Mouse (Mus musculus): ENCODE data around the gene Zfp697.

Zfp697 gene

GRCm38 (mm10) chr3:98382246-98382939 is at the start of gene Zfp697:
TSS of gene Zfp697 (plus strand) at chr3:98382461.
- DNase-seq (ENCODE audit: low spot score in 2 of 2): no peak

DNA sequence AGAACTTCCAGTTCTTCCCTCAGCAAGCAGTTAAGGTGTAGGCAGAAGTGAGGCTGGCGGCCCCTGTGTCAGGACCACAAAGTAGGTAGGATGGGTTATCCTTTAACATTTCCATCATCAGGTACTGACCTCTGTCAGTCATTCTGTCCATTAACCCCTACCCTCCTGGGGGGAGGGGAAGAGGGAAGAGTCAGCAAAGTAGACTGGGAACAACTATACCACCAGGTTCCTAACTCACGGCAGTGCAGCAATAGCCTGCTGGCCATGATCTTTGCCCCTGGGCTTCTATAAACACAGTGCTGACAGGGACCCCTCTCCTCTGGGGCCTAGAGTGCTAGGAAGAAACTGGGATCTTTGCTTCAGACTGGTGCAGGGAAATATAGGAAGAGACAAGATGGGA is 48.3 kb upstream of the Zfp697 start:
- DNase-seq (ENCODE audit: low spot score in 2 of 2): no peak

- DNase-seq (ENCODE audit: low spot score in 2 of 2): no peak
These were observed 46.9 kb upstream of the Zfp697 start for GRCm38 (mm10) chr3:98335331-98335730.

GRCm38 (mm10) chr3:98335886-98336285 is 46.4 kb upstream of the Zfp697 start:
- DNase-seq (ENCODE audit: low spot score in 2 of 2): peak in 1 of 2 experiments; percentile 10

DNA sequence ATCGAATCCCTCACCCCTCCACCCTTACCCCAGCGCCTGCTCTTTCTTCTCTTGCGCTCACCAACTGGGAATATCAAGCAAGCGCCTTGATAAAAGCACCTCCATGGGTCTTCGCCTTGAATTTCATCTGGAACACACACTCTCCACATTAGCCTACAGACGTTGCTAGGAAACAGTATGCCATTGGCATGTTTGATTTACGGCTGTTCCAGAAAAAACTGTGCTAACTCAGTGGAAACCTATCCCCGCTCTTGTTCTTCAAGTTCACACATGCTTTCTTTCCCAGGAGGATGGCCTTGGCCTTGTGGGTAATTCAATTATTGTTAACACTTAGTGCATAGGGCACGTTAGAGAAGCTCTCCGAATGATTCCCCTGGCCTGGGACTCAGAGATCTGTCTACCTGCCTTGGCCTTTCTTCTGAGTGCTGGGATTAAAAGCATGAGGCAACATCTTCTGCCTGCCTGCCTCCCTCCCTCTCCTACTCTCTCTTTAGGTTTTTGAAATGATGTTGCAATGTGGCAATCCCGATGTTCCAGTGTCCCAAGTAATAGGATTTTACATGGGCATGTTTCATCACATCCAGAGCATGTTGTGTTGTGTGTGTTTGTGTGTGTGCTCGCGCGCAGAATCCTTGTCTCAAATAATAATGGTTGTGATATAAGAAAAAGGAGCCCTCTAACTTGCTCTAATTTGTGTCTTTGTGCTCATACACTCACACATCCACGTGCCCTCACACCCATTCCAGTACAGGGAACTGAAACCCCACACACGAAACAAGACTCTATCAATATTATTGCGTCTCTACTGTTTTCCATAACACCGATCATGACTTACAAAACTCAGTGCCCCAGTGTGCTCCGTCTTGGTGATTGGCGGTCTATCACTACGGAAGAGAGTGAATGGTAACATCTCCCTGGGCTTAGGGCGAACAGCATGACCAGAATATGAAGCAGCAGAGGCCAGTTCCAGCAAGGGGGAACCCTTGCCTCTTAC is 45.3 kb upstream of the Zfp697 start:
- DNase-seq (ENCODE audit: low spot score in 2 of 2): peak in 1 of 2 experiments; percentile 13

DNA sequence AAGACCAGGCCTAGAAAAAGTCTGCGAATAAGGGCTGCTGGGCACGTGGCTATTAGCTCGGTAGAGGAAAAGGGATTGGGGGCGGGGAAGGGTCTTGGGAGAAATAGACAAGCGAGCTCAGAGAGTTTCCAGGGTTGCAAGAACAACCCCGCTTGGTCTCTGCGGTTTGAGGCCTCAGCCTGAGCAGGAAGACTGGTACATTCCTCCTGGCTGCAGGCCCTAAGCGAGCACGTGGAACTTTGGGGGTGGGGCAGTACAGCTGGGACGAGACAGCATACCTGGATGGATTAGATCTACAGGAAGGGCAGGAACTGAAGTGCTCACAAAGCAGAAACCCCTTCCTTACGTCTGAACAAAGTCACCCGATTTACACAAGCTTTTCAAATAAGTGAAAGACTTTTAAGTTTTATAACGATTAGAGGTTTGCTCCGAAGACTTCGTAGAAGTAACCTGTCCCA is 43.6 kb upstream of the Zfp697 start:
- peak in 1 of 2 experiments; percentile 5 for DNase-seq (ENCODE audit: low spot score in 2 of 2)

GRCm38 (mm10) chr3:98339097-98339705 is 43.1 kb upstream of the Zfp697 start:
- DNase-seq (ENCODE audit: low spot score in 2 of 2): peak in 1 of 2 experiments; percentile 7

DNA sequence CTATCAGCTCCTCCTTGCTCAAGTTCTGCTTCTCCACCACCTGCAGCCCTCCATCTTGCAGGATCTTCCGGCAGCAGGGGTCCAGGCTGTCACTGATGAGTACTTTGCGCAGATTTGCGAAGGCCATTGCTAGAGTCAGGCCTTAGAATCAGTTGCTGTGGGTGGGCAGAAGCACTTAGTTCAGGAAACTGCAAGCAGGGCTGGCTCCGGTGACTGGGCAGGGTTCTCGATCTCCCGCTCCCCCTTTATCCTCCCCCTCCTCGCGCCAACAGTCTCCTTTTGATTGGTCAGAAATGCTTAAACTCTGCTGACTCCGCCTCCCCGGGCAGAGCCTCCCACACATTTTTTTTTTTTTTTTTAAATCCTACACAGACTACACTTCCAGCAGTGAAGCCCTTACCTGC is 42.6 kb upstream of the Zfp697 start, which contains the start of gene Phgdh:
TSS of gene Phgdh (minus strand) at position 285 of the 404 bp plus-strand sequence.
- peak; percentile 39 to 41 for DNase-seq (ENCODE audit: low spot score in 2 of 2)

GRCm38 (mm10) chr3:98340818-98341594 is 41.3 kb upstream of the Zfp697 start:
- DNase-seq (ENCODE audit: low spot score in 2 of 2): no peak

GRCm38 (mm10) chr3:98343235-98343634 is 39.0 kb upstream of the Zfp697 start:
- DNase-seq (ENCODE audit: low spot score in 2 of 2): no peak

DNA sequence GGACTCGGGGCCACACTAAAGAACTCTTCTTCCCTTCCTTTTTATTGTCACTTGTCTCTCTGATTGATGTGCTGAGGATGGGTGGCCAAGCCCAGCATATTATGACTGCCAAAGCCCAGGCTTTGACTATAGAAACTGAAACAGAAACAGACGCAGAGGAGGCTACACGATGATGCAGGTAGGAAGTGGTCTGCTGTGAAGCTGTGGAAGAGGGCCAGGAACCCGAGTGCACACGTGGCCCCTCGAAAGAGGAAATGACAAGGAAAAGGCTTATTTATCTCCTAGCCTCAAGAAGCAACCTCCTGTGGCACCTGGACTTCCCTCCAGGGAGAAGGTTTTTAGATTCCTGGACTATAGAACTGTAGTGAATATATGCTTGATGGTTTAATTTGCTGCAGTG is 34.2 kb upstream of the Zfp697 start:
- no peak for DNase-seq (ENCODE audit: low spot score in 2 of 2)

DNA sequence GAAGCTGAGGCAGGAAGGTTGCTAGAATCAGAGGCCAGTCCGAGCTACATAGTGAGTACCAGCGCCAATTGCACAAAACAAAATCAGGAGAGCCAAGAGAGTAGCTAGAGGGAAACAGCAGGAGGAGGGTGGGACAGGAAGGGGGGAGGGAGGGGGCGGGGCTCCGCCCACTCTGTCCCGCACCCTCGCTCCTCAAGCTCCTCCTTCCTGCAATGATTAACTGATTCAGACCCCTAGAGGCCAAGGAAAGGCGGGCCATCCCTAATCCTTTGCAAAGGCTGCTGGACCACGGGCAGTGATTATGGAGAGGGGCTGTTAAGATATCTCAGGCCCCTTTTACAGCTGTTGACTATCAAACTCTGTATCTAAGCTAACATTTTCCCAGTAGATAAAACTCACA is 33.6 kb upstream of the Zfp697 start:
- DNase-seq (ENCODE audit: low spot score in 2 of 2): no peak

GRCm38 (mm10) chr3:98353892-98354291 is 28.4 kb upstream of the Zfp697 start:
- DNase-seq (ENCODE audit: low spot score in 2 of 2): peak in 1 of 2 experiments; percentile 41

DNA sequence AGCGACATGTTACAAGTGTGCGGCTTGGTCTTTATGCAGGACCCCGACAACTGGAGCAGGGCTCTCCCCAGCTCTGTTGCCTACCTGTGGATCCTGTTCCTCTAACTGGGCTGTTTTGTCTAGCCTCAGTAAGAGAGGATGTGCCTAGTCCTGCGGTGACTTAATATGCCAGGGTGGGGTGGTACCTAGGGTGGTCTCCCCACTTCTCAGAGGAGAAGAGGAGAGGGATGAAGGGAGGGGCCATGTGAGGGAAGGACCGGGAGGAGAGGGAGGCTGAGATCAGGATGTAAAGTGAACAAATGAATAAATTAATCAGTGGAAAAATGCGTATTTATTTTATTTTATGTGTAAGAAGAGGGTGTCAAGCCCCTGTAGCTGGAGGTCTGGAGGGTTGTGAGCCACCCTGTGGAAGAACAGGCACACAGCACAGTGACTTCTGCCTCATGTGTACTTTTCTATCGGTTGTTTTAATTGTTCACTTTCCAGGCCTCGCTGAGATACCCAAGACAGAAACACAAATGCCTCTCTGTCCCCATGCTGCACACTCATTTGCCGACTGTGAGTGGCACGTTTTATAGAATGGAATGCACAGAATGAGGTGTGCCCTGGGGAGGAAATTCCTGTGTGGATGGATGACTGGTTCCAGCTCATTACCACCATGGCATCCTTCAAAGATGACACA is 26.8 kb upstream of the Zfp697 start:
- DNase-seq (ENCODE audit: low spot score in 2 of 2): no peak

- no peak for DNase-seq (ENCODE audit: low spot score in 2 of 2)
These were observed 26.3 kb upstream of the Zfp697 start for GRCm38 (mm10) chr3:98356026-98356365.

- DNase-seq (ENCODE audit: low spot score in 2 of 2): no peak
These were observed 25.5 kb upstream of the Zfp697 start for GRCm38 (mm10) chr3:98356632-98357370.

DNA sequence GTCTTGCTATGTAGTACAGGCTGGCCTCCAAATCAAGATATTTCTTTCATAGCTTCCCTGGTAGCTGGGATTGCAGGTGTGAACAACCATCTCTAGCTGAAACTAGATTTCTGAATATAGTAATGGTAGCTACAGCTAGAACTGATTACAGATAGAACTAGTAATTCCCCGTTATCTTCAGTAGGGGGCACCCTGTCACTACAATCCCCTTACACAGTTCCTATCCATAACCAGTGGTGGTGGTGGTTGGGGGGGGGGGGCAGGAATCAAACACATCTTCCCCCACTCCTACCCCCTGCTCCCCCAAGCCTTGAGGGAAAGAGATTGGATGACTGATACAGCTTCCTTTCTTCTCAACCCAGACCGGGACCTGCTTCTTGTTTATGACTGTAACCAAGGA is 19.5 kb upstream of the Zfp697 start:
- DNase-seq (ENCODE audit: low spot score in 2 of 2): no peak

GRCm38 (mm10) chr3:98366086-98366485 is 16.2 kb upstream of the Zfp697 start:
- no peak for DNase-seq (ENCODE audit: low spot score in 2 of 2)

DNA sequence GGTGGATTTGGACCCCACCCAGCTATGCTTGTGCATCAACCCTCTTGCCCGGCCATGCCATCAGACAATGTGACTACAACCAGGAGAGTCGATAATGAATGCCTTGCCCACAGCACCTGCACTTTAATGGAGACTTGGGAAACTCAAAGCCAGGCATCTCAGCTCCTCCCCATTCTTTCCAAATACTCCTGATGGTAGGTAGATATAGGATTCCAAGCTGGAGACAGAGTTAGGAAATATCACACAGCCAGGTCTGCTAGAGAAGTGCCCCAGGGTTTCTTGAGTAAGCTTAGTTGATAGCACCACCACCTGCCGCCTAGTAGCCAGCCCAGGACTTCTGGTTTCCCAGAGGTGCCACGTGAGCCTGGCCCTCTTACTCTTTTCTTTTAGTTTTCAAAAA is 15.4 kb upstream of the Zfp697 start:
- no peak for DNase-seq (ENCODE audit: low spot score in 2 of 2)

GRCm38 (mm10) chr3:98368283-98368682 is 14.0 kb upstream of the Zfp697 start:
- DNase-seq (ENCODE audit: low spot score in 2 of 2): no peak

All from spleen, postnatal 14 days (tissue).